Mouse (Mus musculus) heart, adult 2 months (tissue): Measurements from ENCODE around the gene Cst7. TPM values are rescaled to one million over a fixed set of nuclear protein-coding genes. Genes with fewer than 3 reads are reported as not detected.
"Not testable (repeated sequence)": the region's sequence is repeated elsewhere in the genome, so short reads cannot be mapped to it uniquely, and the experiment has no call there.

ENCODE experiments used
- DNase-seq, 2 experiments: peaks; one replicate each; pipeline ENCODE4 v3.0.0; 2021
- H3K27ac ChIP-seq: fragments of 200-600 bp; 2 replicates; pipeline ENCODE4 v1.8.1; 2022
- H3K27me3 ChIP-seq: fragments of 200-500 bp; 2 replicates; pipeline ENCODE4 v1.6.1; 2012; ENCODE audit warnings: mild to moderate bottlenecking, low read length, inconsistent platforms, mixed read lengths; ENCODE audit not compliant: control insufficient read depth, insufficient read depth
- H3K36me3 ChIP-seq: fragments of 200-500 bp; 2 replicates; pipeline ENCODE4 v1.6.1; 2012; ENCODE audit warnings: low read length, inconsistent platforms; ENCODE audit not compliant: control insufficient read depth, insufficient read depth
- H3K4me1 ChIP-seq: fragments of 200-500 bp; 2 replicates; pipeline ENCODE4 v1.6.1; 2011; ENCODE audit warnings: low read length; ENCODE audit not compliant: control insufficient read depth, insufficient read depth
- H3K4me3 ChIP-seq: fragments of 200-600 bp; 2 replicates; pipeline ENCODE4 v1.8.1; 2022
- H3K79me2 ChIP-seq: fragments of 200-500 bp; replicated peaks from 2 replicates; pipeline ENCODE4 v1.6.1; 2012; ENCODE audit warnings: mild to moderate bottlenecking, inconsistent platforms, low read length, moderate library complexity, mixed read lengths; ENCODE audit not compliant: control insufficient read depth, insufficient read depth
- H3K9ac ChIP-seq: fragments of 200-500 bp; 2 replicates; pipeline ENCODE4 v1.6.1; 2012; ENCODE audit warnings: low read depth, mild to moderate bottlenecking, control low read depth, inconsistent platforms, low read length, mixed read lengths
- CTCF ChIP-seq: fragments of 200-600 bp; IDR thresholded peaks from 2 replicates; pipeline ENCODE4 v1.8.1; 2022; ENCODE audit warnings: antibody characterized with exemption, mild to moderate bottlenecking, moderate library complexity
- EP300 ChIP-seq: fragments of 200-500 bp; IDR thresholded peaks from 2 replicates; pipeline ENCODE4 v1.6.1; 2011; ENCODE audit warnings: low read depth, low read length, control low read depth; ENCODE audit not compliant: insufficient read depth
- POLR2A ChIP-seq: fragments of 200-500 bp; IDR thresholded peaks from 2 replicates; pipeline ENCODE4 v1.6.1; 2011; ENCODE audit warnings: mild to moderate bottlenecking, low read depth, low read length, control low read depth; ENCODE audit not compliant: insufficient read depth
- WGBS: fragments of 180-500 bp; shearing (Covaris S2); methylation state at CpG from one replicate; pipeline ENCODE4 v1.1.7; 2018; 5-methylcytosine and 5-hydroxymethylcytosine counted together
- intact Hi-C: fragments of 180-260 bp; cut with DNase I; formaldehyde crosslinking; loops from one replicate; pipeline ENCODE4 v1.15.1; 2025
- long read RNA-seq: library from polyadenylated mRNA; stranded (forward); transcript quantifications from one replicate; pipeline ENCODE4 v2.0.0, GENCODE M21; 2021
- polyA plus RNA-seq: library from polyadenylated mRNA; depleted of rRNA; stranded (reverse); fragments of >200 nt; gene quantifications from 2 replicates; pipeline ENCODE4 v1.2.3, GENCODE M21; 2012; rRNA removed
- total RNA-seq, 2 experiments: library from RNA; stranded (reverse); gene quantifications; 2 replicates each; pipeline ENCODE4 v1.2.3; 2021

The Cst7 gene
- not detected for total RNA-seq
- 0.47 TPM in 1 of 2 replicates, not detected in the other for polyA plus RNA-seq
- long read RNA-seq, result 0 reads

GRCm38 (mm10) chr2:150569847-150570590 lies at the start of gene Cst7:
Cst7 (plus strand) TSS chr2:150570415.
- H3K4me3 ChIP-seq, result no peak within 1 kb of the TSS
- TF ChIP-seq EP300 (no peak), POLR2A (no peak), CTCF (no peak)
- H3K4me1 ChIP-seq, result peaks cover 1% of the 10 kb centered on the region; the same call in 1 of the 2 replicates
- no peaks in the 10 kb centered on the region for H3K79me2 ChIP-seq
- DNase-seq, result no peak
- H3K36me3 ChIP-seq, result no peaks in the 10 kb centered on the region
- WGBS, result 45% methylated on average over 11 of the region's 11 CpGs
- H3K27ac ChIP-seq, result no peak within 1 kb of the TSS
- no peaks in the 10 kb centered on the region for H3K27me3 ChIP-seq
- no peak within 1 kb of the TSS for H3K9ac ChIP-seq
- intact Hi-C loops, result no loop called here

DNA sequence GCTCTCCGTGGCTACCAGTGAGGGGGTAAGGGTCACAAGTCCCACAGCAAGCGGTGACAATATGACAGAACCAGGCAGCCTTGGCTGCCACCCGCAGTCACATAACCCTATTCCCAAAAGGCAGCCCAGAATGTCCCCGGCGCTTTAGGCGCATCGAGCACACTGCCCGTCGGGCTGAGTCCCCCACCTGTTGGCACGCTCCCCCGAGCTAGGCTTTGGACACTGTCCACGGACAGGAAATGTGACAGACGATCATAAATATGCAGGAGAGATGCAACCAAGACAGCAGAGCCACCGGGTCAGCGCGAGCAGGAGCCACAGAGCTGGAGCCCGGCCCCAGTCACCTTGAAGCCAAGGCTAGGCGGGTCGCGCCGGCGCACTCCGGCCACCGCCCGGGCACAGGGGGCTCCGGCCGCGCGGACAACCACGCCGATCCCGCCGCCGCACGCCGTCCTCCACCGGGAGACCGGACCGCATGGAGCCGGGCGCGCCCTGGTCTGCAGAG lies 44.5 kb upstream of the Cst7 start:
- no peak for DNase-seq
- no peaks in the 10 kb centered on the region for H3K4me1 ChIP-seq
- no peak for TF ChIP-seq CTCF
- no peak for TF ChIP-seq EP300
- TF ChIP-seq POLR2A, result no peak
- H3K9ac ChIP-seq, result no peak overlapping the region
- no peaks in the 10 kb centered on the region for H3K79me2 ChIP-seq
- H3K4me3 ChIP-seq, result no peak overlapping the region
- peaks cover 6% of the 10 kb centered on the region for H3K27me3 ChIP-seq
- 4% methylated on average over 42 of the region's 42 CpGs for whole genome bisulfite sequencing
- no peaks in the 10 kb centered on the region for H3K36me3 ChIP-seq
- intact Hi-C loops, result no loop called here
- no peak overlapping the region for H3K27ac ChIP-seq

GRCm38 (mm10) chr2:150549576-150549975 lies 20.6 kb upstream of the Cst7 start:
- H3K4me1 ChIP-seq, DNase-seq, H3K9ac ChIP-seq, H3K27me3 ChIP-seq, H3K27ac ChIP-seq, intact Hi-C loops, H3K79me2 ChIP-seq, H3K36me3 ChIP-seq, H3K4me3 ChIP-seq: not testable (repeated sequence)
- 65% methylated on average over 10 of the region's 10 CpGs for WGBS

GRCm38 (mm10) chr2:150558568-150558967 lies 11.6 kb upstream of the Cst7 start:
- WGBS, result 36% methylated on average over 3 of the region's 3 CpGs
- intact Hi-C loops, result loop anchor here (2.0 kb wide), 1 partner anchor 116 kb away; no protein-coding TSS in a partner anchor
- Histone ChIP-seq H3K4me3 (no peak overlapping the region), H3K27me3 (no peaks in the 10 kb centered on the region), H3K36me3 (no peaks in the 10 kb centered on the region), H3K79me2 (no peaks in the 10 kb centered on the region), H3K27ac (no peak overlapping the region), H3K9ac (no peak overlapping the region), H3K4me1 (no peaks in the 10 kb centered on the region)
- TF ChIP-seq POLR2A (no peak), CTCF (peak; percentile 67)
- no peak for DNase-seq

- Histone ChIP-seq H3K9ac (no peak overlapping the region), H3K27ac (no peak overlapping the region), H3K27me3 (no peaks in the 10 kb centered on the region), H3K79me2 (no peaks in the 10 kb centered on the region), H3K36me3 (no peaks in the 10 kb centered on the region), H3K4me1 (peaks cover 1% of the 10 kb centered on the region; the same call in 1 of the 2 replicates), H3K4me3 (no peak overlapping the region)
- no peak for DNase-seq
- WGBS, result 14% methylated on average over 2 of the region's 2 CpGs
- intact Hi-C loops, result no loop called here
- TF ChIP-seq CTCF, result no peak
- no peak for TF ChIP-seq EP300
- no peak for TF ChIP-seq POLR2A
These were observed 3.2 kb upstream of the Cst7 start for GRCm38 (mm10) chr2:150567051-150567450.

- no peak for DNase-seq
- H3K79me2 ChIP-seq, result no peaks in the 10 kb centered on the region
- H3K27ac ChIP-seq, result no peak overlapping the region
- WGBS, result 81% methylated on average over 2 of the region's 2 CpGs
- peaks cover 1% of the 10 kb centered on the region; the same call in 1 of the 2 replicates for H3K4me1 ChIP-seq
- no peak overlapping the region for H3K4me3 ChIP-seq
- no peak overlapping the region for H3K9ac ChIP-seq
- no peaks in the 10 kb centered on the region for H3K36me3 ChIP-seq
- TF ChIP-seq POLR2A (no peak), CTCF (no peak), EP300 (no peak)
- intact Hi-C loops, result no loop called here
- H3K27me3 ChIP-seq, result no peaks in the 10 kb centered on the region
These were observed 546 bp downstream of the Cst7 start for GRCm38 (mm10) chr2:150570761-150571160.
